Mouse (Mus musculus) midbrain, embryonic 15.5 days (tissue): ENCODE results near the gene Slamf6. TPM values are rescaled to one million over a fixed set of nuclear protein-coding genes. Genes with fewer than 3 reads are reported as not detected.
"Not testable (repeated sequence)": the region's sequence is repeated elsewhere in the genome, so short reads cannot be mapped to it uniquely, and the experiment has no call there.

Source experiments
- ATAC-seq: fragments of 200-750 bp; cut with Nextera tagmentation; replicated peaks from 2 replicates; pipeline ENCODE4 v1.8.0; 2017; ENCODE audit warnings: moderate TSS enrichment
- H3K27ac ChIP-seq: fragments of 300-500 bp; sonication (generic); 2 replicates; pipeline ENCODE4 v1.5.1; 2015; ENCODE audit warnings: mild to moderate bottlenecking, inconsistent platforms
- H3K27me3 ChIP-seq: fragments of 300-500 bp; sonication (generic); replicated peaks from 2 replicates; pipeline ENCODE4 v1.6.1; 2015; ENCODE audit warnings: inconsistent platforms
- H3K36me3 ChIP-seq: fragments of 300-500 bp; sonication (generic); replicated peaks from 2 replicates; pipeline ENCODE4 v1.6.1; 2015; ENCODE audit warnings: inconsistent platforms
- H3K4me1 ChIP-seq: fragments of 300-500 bp; sonication (generic); 2 replicates; pipeline ENCODE4 v1.6.1; 2015; ENCODE audit warnings: inconsistent platforms
- H3K4me2 ChIP-seq: fragments of 300-500 bp; sonication (generic); 2 replicates; pipeline ENCODE4 v1.6.1; 2015; ENCODE audit warnings: inconsistent platforms, mild to moderate bottlenecking, moderate library complexity
- H3K4me3 ChIP-seq: fragments of 300-500 bp; sonication (generic); 2 replicates; pipeline ENCODE4 v1.5.1; 2015; ENCODE audit warnings: mild to moderate bottlenecking, inconsistent platforms
- H3K9ac ChIP-seq: fragments of 300-500 bp; sonication (generic); 2 replicates; pipeline ENCODE4 v1.6.1; 2015; ENCODE audit warnings: mild to moderate bottlenecking, inconsistent platforms
- H3K9me3 ChIP-seq: fragments of 300-500 bp; sonication (generic); 2 replicates; pipeline ENCODE4 v1.6.1; 2016; ENCODE audit warnings: inconsistent platforms
- WGBS: fragments of 180-500 bp; shearing (Covaris S2); methylation state at CpG from one replicate; pipeline ENCODE4 v1.1.7; 2015; ENCODE audit warnings: mixed read lengths; 5-methylcytosine and 5-hydroxymethylcytosine counted together
- polyA plus RNA-seq: library from polyadenylated mRNA; unstranded; fragments of >200 nt; fragmentation: Nextera tagmentation; extraction: Ambion mirVana; gene quantifications from 2 replicates; pipeline ENCODE4 v1.2.1, GENCODE M21; 2015

Gene Slamf6
- 0.36 TPM in 1 of 2 replicates, not detected in the other for polyA plus RNA-seq

DNA sequence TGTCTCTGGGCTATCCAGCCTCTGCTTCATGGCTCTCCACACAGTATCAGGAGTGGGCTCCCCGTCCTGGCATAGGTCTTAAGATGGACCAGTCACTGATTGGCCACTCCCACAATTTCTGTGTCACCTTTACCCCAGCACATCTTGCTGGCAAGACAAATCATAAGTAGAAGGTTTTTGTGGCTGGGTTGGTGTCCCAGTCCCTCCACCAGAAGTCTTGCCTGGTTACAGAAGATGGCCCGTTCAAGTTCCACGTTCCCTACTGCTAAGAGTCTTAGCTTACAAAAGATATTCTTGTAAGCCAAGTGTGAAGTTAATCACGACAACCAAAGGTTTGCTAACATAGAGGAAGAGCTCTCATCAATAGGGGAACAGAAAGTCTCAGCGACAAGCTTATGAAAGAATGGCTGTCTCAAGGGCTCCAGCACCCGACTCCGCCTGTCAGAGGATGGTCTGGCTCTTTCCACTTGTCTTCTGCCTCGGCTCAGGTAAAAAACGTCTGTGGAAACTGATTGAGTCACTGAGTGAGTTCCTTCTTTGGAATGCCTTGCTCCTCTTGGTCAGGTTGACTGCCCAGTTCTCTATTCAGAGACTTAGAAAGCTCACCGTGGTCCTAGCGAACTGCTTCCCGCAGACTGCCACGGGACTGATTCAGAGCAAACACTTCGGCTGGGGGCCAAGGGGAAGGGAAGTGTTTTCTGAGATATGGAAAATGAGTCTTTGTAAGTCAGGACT, at the start of gene Slamf6:
Gene Slamf6 (plus strand): TSS at position 211 of the 735 bp plus-strand sequence.
- Histone ChIP-seq H3K27ac (no peak within 1 kb of the TSS), H3K4me2 (no peak within 1 kb of the TSS), H3K9me3 (no peaks in the 10 kb centered on the region; the same call in 1 of the 2 replicates), H3K4me1 (no peaks in the 10 kb centered on the region), H3K27me3 (no peaks in the 10 kb centered on the region), H3K36me3 (no peaks in the 10 kb centered on the region), H3K9ac (no peak within 1 kb of the TSS), H3K4me3 (no peak within 1 kb of the TSS)
- WGBS = 88% methylated on average over 14 of the region's 14 CpGs
- no peak for ATAC-seq

DNA sequence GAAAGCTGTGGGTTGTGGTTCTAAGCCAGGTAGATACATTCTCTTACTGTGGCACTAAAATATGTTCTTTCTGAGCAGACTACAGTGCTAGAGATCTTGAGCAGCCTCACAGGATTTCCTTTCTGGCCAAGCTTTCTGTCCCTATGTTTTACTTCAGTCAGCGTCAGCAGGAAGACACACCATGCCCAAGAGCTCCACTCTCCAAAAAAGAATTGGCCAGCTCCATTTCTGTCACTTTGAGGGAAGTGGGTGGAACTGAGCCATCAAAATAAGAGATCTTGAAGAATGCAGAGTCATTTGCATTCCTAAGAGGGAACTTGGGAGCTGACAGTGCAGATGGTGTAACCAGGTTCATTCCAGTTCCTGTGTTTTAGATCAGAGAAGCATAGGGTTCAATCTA, 30.3 kb upstream of the Slamf6 start:
- H3K4me2 ChIP-seq = no peak overlapping the region
- no peak for ATAC-seq
- H3K36me3 ChIP-seq = no peaks in the 10 kb centered on the region
- WGBS = 85% methylated on average over 1 of the region's 1 CpGs
- no peak overlapping the region for H3K9ac ChIP-seq
- H3K9me3 ChIP-seq = no peaks in the 10 kb centered on the region
- no peaks in the 10 kb centered on the region for H3K27me3 ChIP-seq
- no peak overlapping the region for H3K27ac ChIP-seq
- no peak overlapping the region for H3K4me3 ChIP-seq
- no peaks in the 10 kb centered on the region for H3K4me1 ChIP-seq

DNA sequence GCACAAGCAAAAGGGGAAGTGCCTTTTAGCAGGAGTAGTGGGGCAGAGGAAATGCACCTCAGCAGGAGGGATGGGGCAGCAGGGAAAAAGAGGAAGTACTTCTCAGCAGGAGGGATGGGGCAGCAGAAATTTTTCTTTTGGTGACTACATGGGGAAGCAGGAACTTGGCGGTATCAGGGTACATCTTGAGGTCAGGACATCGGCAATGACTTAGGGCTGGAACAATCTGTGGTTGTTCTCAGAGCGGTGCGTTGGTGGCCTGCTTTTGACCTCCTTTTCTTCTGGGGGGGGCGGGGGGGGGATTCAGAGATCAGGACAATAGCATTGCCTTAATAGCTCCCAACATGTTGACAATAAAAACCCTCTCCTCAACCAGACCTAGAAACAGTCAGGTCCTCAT, 22.0 kb upstream of the Slamf6 start, which contains the start of gene Gm10521:
Gene Gm10521 (plus strand): TSS at position 301 of the 400 bp plus-strand sequence.
- not testable (repeated sequence) for H3K27me3 ChIP-seq, H3K36me3 ChIP-seq, H3K4me3 ChIP-seq, H3K9me3 ChIP-seq, ATAC-seq, H3K9ac ChIP-seq, H3K4me1 ChIP-seq, H3K4me2 ChIP-seq, H3K27ac ChIP-seq
- 81% methylated on average over 5 of the region's 5 CpGs for WGBS

DNA sequence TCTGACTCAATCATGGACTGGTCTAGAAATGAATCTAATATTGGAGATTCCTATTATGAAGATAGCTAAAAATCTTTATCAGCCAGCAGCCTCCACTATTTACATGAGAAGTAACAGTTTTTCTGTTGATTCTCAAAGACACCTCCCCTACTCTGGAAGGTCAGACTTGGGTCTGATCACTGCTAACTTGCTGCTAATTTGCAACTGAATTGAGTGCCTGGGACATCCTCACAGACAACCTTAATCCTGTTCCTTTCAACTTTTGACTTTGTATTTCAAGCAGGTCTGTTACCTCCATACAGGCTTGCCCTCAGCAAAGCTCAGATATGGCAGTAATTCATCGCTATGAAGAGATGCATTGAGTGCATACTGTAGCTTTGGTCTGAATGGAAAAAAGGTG, 13.3 kb upstream of the Slamf6 start:
- WGBS = 63% methylated on average over 1 of the region's 1 CpGs
- no peak overlapping the region for H3K4me2 ChIP-seq
- H3K9ac ChIP-seq = no peak overlapping the region
- H3K4me1 ChIP-seq = no peaks in the 10 kb centered on the region
- H3K9me3 ChIP-seq = no peaks in the 10 kb centered on the region
- no peak overlapping the region for H3K4me3 ChIP-seq
- no peaks in the 10 kb centered on the region for H3K36me3 ChIP-seq
- ATAC-seq = no peak
- H3K27ac ChIP-seq = no peak overlapping the region
- H3K27me3 ChIP-seq = no peaks in the 10 kb centered on the region

DNA sequence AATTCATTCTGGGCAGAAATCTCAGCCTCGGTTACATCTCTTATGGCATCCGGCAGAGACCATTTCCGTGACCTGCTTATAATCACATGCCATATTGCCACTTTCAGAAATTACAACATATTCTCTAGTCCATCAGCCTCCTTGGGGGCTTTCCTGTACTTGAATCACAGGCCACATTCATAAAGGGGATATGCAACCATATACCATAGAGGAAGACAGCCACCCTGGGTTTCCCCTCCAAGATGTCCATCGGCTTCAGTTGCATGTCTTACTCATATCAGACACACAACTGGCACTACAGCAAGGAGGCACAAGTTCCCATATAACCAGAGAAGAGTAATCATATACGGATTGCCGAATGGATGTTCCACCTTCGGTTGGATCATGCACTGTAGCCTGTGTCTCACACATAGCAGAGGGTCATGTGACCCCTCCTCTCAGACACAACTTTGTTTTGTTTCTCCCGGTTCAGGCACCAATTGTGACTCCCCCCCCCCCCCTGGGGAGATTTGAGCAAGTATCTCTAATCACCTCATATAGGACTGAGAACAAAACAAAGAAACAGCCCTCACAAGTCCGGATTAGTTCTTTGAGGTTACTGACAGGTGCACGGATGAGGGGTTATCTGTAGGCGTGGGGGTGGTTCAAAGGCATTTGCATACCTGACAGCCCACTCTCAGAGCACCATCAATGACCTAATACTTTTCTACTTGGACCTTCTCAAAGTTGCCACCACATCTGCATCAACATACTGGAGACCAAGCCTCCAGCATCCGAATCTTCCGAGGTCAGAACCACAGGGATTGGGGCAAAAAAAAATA, 1.5 kb upstream of the Slamf6 start:
- H3K9ac ChIP-seq = no peak overlapping the region
- no peak overlapping the region for H3K4me3 ChIP-seq
- H3K27me3 ChIP-seq = no peaks in the 10 kb centered on the region
- no peak overlapping the region for H3K4me2 ChIP-seq
- 73% methylated on average over 13 of the region's 13 CpGs for WGBS
- no peak overlapping the region for H3K27ac ChIP-seq
- ATAC-seq = no peak
- no peaks in the 10 kb centered on the region for H3K4me1 ChIP-seq
- no peaks in the 10 kb centered on the region for H3K36me3 ChIP-seq
- no peaks in the 10 kb centered on the region; the same call in 1 of the 2 replicates for H3K9me3 ChIP-seq

DNA sequence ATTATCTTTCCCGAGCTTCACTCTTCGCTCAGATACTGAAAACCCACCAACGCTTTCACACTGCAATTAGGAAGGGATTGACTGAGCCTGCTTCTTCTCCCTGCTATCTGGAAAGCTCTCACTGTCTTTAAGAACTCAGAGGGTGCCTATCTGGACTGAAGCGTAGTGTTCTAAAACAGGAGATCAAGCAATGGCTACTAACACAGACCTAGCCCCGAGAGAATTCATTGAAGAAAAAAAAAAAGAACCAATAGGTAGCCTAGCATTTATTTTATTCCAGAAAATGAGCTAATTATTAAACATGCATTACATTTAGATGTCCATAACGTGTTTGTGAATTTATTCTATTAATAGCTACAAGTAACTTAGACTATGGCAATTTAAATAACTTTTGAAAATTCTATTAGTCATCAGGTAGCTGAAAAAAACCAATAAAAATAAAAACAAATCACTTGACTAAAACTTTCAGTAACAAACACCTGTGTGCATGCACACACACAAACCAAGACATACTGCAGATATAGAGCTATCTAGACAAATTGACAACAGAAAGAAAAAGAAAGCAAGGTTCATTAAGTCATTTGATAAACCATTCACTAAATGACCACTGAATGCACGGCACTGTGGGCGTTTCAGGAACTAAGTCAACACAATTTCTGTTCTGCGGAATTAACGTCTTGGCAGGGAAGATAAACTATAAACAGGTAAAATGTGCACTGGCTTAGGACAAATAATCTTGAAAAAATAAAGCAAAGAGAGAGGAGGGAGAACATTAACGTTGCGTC, 1.0 kb downstream of the Slamf6 start:
- 87% methylated on average over 12 of the region's 12 CpGs for WGBS
- no peaks in the 10 kb centered on the region for H3K27me3 ChIP-seq
- H3K9ac ChIP-seq = no peak overlapping the region
- H3K4me1 ChIP-seq = no peaks in the 10 kb centered on the region
- H3K27ac ChIP-seq = no peak overlapping the region
- no peak for ATAC-seq
- no peaks in the 10 kb centered on the region for H3K36me3 ChIP-seq
- H3K9me3 ChIP-seq = no peaks in the 10 kb centered on the region
- no peak overlapping the region for H3K4me2 ChIP-seq
- no peak overlapping the region for H3K4me3 ChIP-seq

DNA sequence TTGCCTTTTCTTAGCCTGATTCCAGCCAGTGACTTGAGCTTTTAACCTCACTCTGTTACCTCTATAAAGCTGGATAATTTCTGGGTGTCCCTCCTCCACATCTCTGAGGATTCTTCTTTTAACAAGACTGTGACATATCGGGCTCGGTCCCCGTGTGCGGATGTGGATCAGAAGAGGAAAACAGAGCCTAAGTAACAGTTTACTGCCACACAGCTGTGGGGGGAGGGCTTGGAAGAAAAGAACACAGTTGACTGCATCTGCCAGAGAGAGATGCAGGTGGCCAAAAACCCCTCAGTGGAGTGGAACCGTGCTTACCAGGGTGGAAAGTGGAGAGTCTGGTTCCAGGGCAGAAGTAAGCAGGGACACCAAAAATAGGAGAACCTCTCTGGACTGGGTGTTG, 1.9 kb downstream of the Slamf6 start:
- WGBS = 82% methylated on average over 5 of the region's 5 CpGs

DNA sequence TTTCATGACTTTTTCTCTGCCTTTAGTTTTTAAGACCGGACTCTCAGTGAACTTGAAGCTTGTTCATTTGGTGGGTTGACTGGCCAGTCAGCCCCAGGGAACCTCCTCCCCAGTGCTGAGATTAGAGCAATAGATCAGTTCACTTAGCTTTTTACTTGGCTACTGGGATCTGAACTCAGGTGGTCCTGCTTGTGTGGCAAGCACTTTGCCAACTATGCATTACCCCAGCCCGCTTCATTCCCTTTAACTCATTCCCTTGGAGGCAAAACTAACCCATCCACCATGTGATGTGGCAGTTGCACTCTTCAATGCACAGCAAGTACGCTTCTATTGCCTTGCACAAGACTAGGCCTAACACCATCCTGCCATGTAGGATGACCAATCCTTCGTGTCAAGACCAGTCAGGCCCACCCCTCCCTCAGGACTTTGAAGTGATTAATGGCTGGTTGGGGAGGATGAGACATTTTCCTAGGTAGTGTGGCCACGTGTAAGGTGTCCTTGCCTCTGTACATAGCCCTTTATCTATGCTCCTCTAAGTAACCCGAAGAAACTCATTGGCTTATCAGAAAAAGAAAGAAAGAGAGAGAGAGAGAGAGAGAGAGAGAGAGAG, 2.7 kb downstream of the Slamf6 start:
- no peak overlapping the region for H3K4me3 ChIP-seq
- no peaks in the 10 kb centered on the region for H3K27me3 ChIP-seq
- H3K27ac ChIP-seq = no peak overlapping the region
- no peak overlapping the region for H3K4me2 ChIP-seq
- 92% methylated on average over 6 of the region's 6 CpGs for WGBS
- H3K9me3 ChIP-seq = no peaks in the 10 kb centered on the region
- no peak for ATAC-seq
- no peaks in the 10 kb centered on the region for H3K4me1 ChIP-seq
- no peak overlapping the region for H3K9ac ChIP-seq
- no peaks in the 10 kb centered on the region for H3K36me3 ChIP-seq

More for the DNA sequence above, 1.9 kb downstream of the Slamf6 start:
- no peaks in the 10 kb centered on the region for H3K9me3 ChIP-seq
- H3K27ac ChIP-seq = no peak overlapping the region
- no peak overlapping the region for H3K4me3 ChIP-seq
- H3K4me1 ChIP-seq = no peaks in the 10 kb centered on the region
- no peak overlapping the region for H3K4me2 ChIP-seq
- H3K27me3 ChIP-seq = no peaks in the 10 kb centered on the region
- H3K36me3 ChIP-seq = no peaks in the 10 kb centered on the region
- no peak overlapping the region for H3K9ac ChIP-seq
- no peak for ATAC-seq

DNA sequence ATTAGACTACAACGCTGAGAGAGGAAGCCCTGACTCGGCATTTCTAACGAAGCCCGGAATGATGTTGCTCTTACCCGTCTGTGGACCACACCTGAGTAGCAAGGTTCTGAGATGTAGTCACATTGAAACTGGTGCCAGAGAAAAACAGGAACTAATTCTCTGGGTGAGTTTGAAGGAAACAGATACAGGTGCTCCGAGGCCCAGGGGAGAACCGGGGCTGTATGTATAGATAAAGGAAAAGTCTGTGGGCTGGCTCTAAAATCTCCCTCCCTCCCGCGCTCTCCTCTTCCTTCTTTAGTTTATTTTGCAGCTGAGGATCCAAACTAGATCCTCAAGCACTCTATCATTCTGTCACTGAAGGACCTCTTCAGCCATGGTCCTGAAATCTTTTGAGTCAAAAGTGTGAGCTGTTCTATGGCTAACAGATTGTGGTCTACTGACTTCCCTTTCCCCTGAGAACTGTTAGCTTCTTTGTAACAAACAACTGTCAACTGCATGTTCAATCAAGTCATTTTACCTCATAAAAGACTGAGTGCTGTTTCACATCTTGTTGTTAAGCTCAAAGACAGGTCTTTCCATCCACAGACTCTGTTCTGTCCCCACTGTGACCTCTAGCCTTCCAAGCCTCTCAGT, 3.8 kb downstream of the Slamf6 start:
- Histone ChIP-seq H3K4me2 (no peak overlapping the region), H3K4me3 (no peak overlapping the region), H3K9me3 (no peaks in the 10 kb centered on the region), H3K4me1 (no peaks in the 10 kb centered on the region), H3K36me3 (no peaks in the 10 kb centered on the region), H3K9ac (no peak overlapping the region), H3K27me3 (no peaks in the 10 kb centered on the region), H3K27ac (no peak overlapping the region)
- ATAC-seq = no peak
- 91% methylated on average over 9 of the region's 9 CpGs for WGBS

DNA sequence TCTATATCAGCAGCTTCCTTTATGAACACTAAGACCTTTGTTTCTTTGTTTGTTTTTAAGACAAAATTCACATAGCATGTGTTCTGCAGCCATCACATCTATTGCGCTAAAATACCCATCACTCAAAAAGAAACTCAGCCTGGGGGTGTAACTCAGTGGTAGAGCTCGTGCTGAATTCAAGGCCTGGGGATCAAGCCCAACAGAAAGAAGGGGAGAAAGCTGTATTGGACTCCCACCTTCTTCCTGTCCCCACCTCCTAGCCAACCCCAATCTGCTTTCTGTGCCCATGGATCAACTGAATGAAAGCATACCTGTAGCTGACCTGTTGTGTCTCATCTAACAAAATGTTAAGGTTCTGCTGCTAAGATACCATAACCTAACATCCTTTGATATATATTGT, 4.3 kb downstream of the Slamf6 start:
- ATAC-seq = no peak
- H3K4me3 ChIP-seq = no peak overlapping the region
- H3K27me3 ChIP-seq = no peaks in the 10 kb centered on the region
- 83% methylated on average over 2 of the region's 2 CpGs for WGBS
- no peaks in the 10 kb centered on the region for H3K9me3 ChIP-seq
- no peak overlapping the region for H3K27ac ChIP-seq
- H3K36me3 ChIP-seq = no peaks in the 10 kb centered on the region
- no peaks in the 10 kb centered on the region for H3K4me1 ChIP-seq
- no peak overlapping the region for H3K4me2 ChIP-seq
- no peak overlapping the region for H3K9ac ChIP-seq

DNA sequence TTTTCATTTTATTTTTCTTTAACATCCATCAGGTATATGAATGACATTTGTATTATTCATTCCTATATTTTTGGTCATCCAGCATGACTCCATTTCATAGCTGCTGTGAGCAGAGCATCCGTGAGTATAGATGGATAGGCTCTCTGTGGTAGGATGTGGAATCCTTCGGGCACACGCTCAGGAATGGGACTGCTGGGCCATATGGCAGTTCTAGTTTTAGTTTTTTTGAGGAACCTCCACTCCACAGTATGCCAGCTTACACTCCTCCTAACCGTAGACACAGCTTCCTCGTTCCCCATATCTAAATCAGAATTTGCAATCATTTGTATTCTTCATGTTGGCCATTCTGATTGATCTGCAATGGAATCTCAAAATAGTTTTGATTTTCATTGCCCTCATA, 5.5 kb downstream of the Slamf6 start:
- Histone ChIP-seq H3K9me3 (no peaks in the 10 kb centered on the region), H3K27ac (no peak overlapping the region), H3K4me2 (no peak overlapping the region), H3K4me3 (no peak overlapping the region), H3K36me3 (no peaks in the 10 kb centered on the region), H3K27me3 (no peaks in the 10 kb centered on the region), H3K4me1 (no peaks in the 10 kb centered on the region), H3K9ac (no peak overlapping the region)
- ATAC-seq = no peak
- whole genome bisulfite sequencing = 93% methylated on average over 5 of the region's 5 CpGs
